Mouse (Mus musculus): Measurements from ENCODE around the gene Nup214. TPM values are rescaled to one million over a fixed set of nuclear protein-coding genes. Genes with fewer than 3 reads are reported as not detected.

Nup214 gene
- total RNA-seq (2021), result 10 to 100 TPM; 42.4 to 44.5 TPM

DNA sequence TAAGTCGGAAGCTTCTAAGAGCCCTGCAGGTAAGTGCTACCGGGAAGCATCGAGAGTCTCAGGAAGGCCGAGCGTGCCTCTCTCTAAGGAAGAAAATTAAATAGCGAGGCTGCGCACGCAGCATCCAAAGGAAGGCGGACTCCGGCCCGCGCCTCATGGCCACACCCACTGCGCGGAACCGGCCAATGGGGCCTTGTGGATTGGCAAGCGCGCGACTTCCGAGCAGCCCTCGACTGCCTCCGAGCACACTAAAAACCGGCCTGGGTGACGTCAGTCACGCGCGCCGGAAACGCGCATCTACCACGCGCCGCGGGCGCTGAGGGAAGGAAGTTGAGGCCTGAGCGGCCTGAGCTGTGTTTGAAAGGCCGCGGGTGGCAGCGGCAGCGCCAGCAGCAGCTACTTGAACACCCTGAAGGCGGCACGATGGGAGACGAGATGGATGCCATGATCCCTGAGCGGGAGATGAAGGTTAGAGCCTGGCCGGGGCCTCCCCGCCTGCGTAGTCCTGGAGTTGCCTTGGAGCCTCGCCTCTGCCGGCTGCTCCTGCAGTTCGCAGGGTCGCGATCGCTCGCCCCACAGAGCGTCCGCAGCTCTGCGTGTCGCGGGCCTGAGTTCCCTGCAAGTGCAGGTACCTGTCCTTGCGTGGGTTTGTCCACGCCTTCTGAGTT, at the start of gene Nup214:
Gene Nup214, plus strand, starts transcription at position 296 of the 668 bp plus-strand sequence.
- intact Hi-C loops (cut with DNase I), result no loop called here
- peak; percentile 99 to 100 for DNase-seq

DNA sequence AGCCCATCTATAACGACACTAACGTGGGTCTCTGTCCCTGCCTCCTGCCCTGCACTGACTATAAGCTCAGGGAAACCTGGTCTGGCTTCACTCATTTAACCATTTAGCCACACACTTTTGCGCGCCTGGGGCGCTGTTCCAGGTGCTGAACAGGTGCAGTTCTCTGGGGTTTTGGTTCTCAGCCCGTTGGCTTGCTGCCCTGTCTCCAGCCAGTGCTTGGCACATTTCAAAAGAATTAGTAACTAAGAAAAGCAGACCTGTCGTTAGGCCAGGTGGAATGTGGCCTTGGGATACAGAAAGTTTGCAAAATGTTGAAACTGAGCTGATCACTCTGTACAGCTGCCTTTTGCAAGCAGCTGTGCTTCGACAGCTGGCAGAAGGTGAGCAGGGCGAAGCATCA, 49.4 kb upstream of the Nup214 start:
- peak in 1 of 2 experiments; percentile 31 for DNase-seq
- intact Hi-C loops (cut with DNase I), result no loop called here

DNA sequence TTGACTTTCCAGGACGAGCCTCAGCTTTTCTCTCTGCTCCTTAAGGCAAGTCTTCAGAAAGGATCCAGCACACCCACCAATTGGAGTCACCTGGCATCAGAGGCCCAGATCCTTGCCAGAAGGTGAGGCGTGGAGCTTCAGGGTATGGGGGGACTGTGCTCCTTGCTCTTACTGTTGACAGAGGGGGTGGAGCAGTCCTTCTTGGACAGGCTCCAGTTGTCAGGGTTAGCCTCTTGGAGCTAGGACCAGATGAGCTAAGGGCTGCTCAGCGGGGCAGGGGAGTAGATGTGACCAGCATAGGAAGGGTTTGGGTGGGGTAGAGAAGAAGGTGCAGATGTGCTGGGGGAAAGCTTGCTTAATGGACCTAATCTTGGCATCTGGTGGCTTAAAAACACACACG, 48.3 kb upstream of the Nup214 start:
- DNase-seq, result no peak
- intact Hi-C loops (cut with DNase I), result no loop called here

DNA sequence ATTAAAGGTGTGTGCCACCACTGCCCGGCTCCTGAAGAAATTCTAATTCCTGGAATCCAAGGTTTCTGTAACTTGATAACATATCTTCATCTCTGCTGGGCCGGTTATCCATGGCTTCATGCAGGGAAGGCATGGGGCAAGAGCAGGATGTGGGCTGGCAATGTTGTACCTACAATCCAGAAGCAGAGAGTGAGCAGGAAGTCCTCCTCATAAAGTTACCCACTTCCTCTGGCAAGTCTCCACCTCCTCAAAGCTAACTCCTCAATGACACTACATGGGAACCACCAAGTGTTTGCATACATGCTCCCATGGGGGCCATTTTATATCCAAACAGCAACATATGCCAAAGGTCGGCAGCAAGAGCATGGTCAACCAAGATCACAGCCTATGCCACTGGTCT, 44.6 kb upstream of the Nup214 start:
- intact Hi-C loops (cut with DNase I), result no loop called here

DNA sequence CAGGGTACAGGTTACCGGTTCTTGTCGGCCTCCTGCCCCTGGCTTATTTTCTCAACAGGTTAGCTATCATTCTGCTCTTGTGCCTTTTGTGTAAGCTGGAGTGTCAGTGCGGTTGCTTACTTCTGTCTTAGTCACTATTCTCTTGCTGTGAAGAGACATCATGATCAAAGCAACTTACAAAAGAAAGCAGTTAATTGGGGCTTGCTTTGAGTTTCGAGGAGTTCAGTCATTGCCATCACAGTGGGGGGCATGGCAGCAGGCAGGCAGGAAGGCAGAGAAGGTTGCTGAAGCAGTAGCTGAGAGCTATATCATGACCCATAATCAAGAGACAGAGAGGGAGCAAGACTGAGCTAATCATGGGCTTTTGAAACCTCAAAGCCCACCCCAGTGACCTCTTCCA, 39.7 kb upstream of the Nup214 start:
- intact Hi-C loops (cut with DNase I), result no loop called here
- no peak for DNase-seq

More for the DNA sequence above, 44.6 kb upstream of the Nup214 start:
- no peak for DNase-seq

DNA sequence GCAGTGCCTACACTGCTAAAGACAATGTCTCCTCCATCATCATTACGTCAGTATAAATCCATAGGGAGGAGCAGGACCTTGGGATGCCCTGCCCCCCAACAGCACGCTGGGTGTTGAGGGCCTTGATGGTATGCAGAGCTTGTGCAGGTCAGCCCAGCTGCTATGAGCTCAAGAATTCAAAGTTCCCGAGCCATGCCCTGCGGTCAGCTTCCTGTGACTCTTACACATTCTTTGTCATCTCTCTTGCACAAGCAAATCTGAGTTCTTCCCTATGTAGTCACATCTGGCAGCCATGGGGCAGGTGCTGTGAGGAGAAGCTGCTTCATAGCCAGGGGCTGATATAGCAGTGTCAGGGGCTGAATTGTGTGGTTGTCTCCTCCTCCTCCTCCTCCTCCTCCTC, 39.2 kb upstream of the Nup214 start:
- DNase-seq, result no peak
- intact Hi-C loops (cut with DNase I), result no loop called here

DNA sequence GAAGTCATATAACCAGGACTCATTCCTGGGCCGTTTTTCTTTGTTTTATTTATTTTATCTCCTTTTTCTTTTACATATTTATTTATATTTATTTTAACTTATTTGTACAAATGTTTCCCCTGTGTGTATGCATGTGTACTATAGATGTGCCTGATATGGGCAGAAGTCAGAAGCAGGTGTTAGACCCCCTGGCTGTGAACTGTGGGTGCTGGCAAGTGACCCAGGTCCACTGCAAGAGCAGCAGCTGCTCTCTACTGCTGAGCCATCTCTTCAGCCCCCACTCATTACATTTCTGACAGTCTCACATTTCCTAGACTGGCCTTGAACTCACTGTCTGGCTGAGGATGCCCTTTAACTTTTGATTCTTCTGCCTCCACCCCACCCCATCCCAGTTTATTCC, 35.9 kb upstream of the Nup214 start:
- intact Hi-C loops (cut with DNase I), result no loop called here
- DNase-seq, result no peak

DNA sequence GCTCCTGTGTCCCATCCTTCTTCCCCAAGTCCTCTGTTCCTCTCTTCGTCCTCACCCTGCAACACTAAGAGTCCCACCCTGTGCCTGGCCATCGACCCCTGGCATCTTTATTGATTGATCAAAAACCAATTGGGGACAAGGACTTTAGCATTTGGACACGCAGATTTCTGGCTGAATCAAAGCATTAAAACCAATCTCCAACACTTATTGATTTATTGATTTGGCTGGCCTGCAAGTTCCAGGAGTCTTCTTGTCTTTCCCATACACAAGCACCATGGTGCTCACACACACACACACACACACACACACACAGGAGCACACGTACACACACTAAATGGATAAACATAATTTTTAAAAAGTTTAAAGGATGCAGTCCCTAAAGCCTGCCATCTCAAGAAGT, 31.2 kb upstream of the Nup214 start:
- DNase-seq, result no peak
- intact Hi-C loops (cut with DNase I), result no loop called here

DNA sequence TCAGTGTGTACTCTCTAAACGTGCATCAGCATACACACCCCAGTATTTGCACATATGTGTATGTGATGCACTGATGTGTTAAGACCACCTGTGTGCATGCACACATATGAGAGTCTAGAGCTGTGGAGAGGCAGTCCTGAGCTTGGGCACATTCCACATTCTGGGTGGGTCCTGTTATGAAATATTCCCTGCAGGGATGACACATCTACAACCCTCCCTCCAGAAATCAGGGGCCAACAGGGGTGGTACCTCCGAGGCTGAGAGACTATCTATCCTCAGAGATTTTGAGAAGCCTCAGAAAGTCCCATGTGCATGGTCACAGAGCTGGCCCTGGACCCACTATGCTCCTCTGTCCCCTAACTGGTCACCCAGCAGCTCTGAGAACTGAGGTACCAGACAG, 28.7 kb upstream of the Nup214 start:
- no peak for DNase-seq

DNA sequence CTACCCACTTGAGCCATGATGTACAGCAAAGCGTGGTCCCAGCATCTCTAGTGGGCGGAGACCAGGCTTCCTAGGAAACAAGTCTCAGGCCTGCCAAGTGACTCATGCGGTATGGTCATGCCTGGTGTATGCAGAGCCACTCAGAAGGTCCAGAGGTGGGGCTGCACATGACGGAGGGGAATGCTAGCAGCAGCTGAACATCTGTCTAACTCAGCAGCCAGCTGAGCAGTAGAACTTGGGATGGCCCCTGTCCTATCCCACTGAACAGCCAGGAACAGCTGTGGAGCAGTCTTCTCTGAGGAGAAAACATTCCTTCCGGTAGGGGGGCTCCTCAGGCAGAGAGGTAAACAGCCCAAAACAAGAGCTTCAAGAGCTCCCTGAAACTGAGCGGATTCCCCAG, 25.8 kb upstream of the Nup214 start:
- peak; percentile 71 to 74 for DNase-seq
- intact Hi-C loops (cut with DNase I), result no loop called here

More for the DNA sequence above, 28.7 kb upstream of the Nup214 start:
- intact Hi-C loops (cut with DNase I), result no loop called here

DNA sequence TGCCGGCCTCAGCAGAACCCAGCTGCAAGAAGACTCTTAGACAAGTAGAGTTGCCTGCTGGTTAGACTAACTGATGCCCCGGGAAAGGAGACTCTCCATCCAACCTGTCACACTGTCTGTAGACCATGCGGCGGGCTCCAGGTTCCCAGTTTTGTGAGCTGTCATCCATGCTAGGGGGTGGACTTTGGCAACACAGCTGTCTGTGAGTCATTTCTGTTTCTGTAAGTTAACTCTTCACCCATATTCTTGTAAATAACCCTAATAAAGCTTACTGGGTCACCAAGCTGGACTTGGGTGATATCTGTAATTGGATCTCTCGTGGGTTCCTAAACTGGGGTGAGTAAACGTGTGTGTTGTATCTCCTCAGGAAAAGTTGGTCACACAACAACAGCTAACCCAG, 25.4 kb upstream of the Nup214 start:
- intact Hi-C loops (cut with DNase I), result no loop called here
- DNase-seq, result peak in 1 of 2 experiments; percentile 23

DNA sequence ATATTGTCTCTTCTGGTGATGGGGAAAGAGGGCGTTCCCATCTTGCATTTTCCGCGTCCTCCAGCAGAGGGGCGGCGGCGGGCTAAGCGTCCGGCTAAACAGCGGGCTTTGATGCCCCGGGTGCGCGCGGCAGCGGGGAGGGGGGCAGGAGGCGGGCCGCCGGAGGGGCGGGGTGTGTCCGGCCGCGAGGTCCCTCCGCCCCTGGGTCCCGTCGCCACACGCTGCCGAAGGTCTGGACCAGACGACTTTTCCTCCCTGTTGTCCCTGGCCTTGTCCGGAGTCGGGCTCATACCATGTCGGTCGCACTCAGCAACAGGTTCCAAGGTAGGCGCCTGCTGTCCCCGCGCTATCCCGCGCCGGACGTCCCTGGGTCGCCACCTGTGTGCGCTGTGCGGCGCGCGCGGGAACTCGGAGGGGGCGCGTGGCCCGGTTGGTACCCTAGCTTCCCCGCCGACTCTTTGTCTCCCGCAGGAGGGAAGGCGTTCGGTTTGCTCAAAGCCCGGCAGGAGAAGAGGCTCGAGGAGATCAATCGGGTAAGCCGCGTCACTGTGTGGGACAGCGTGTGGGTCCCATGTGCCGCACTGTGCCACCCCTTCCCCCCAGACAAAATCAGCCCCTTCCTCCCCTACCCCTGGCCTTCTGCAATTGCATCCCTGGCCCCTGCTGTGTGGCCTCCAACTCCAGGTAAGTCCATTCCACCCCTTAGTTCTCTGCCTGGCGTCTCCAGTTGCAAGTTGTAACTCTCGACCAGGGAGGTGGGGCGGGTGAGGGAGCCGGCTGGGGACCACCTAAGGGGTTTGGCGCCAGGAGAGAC, 24.0 kb upstream of the Nup214 start, which contains the start of gene Aif1l:
Gene Aif1l, plus strand, starts transcription at position 82 of the 814 bp plus-strand sequence.
- intact Hi-C loops (cut with DNase I), result no loop called here
- peak; percentile 70 to 78 for DNase-seq

DNA sequence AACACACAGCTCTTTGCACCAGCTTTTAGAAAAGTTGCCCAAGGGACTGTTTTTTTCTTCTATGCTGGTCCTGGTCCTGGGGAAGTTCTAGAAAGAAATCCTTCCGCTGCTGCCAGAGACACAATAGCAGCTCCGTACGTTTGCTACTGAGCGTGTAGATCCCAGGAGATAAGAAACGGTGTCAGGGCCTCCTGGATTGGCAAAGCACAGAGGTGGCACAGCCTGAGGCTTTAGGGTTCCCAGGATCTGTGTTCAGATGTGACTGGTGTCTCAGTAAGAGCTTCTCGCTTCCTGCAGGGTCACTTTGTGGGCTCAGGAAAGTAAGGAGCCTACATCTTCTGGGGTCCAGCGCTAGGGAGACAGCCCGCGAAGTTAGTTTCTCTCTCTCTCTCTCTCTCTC, 23.3 kb upstream of the Nup214 start:
- intact Hi-C loops (cut with DNase I), result no loop called here
- no peak for DNase-seq

DNA sequence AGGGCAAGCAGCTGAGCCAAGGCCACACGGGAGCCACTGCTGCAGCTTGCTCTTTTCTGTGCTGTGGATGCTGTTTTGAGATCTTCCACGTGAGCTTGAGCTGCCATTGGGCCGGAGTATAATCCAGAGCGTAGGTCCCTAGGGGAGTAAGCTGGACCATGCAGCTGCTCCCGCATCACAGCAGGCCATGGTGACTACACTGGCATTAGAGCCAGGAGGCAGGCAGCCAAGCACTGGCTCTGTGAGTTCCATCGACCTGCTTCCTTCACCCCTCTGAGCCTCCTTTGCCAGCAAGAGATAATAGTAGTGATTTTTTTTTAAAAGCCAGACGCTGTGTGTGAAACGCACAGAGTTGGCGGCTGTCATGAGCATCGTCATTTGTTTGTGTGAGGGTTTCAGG, 22.0 kb upstream of the Nup214 start:
- intact Hi-C loops (cut with DNase I), result no loop called here
- DNase-seq, result peak; percentile 44 to 45

DNA sequence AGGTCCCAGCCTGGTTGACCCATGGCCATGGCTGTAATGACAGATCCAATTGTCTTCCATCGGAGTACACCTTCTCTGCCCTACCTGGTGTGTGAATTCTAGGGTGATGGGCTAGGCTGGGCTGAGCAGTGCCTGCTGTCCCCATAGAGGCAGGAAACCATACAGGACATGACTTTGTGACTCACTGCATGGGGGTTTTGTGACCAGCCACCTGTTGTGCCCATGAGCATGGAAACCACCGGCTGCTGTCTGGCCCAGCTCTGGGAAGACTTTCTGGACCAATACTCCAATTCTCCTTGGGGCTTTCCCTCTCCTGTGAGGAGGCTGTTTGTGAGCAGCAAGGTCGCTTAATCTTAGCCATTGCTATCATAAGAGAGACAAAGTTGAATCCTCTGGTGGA, 21.5 kb upstream of the Nup214 start:
- intact Hi-C loops (cut with DNase I), result no loop called here
- no peak for DNase-seq

DNA sequence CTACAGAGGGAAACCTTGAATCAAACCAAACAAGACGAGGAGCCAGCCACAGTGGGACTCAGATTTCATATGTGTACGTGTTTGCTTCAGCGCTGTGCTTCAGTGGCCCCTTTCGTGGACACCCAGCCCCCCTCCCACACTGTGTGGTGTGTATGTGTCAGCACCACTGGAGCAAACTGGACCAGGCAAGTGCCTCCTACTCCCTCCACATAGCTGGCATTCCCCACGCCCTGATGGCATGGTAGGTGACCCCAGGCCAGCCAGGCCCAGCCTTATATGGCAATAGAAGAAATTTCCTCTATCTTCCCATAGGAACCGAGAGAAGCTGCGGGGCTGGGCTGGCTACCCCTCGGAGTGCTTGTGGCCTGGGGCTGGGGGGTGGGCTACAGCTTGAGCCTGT, 20.5 kb upstream of the Nup214 start:
- peak; percentile 12 to 29 for DNase-seq

DNA sequence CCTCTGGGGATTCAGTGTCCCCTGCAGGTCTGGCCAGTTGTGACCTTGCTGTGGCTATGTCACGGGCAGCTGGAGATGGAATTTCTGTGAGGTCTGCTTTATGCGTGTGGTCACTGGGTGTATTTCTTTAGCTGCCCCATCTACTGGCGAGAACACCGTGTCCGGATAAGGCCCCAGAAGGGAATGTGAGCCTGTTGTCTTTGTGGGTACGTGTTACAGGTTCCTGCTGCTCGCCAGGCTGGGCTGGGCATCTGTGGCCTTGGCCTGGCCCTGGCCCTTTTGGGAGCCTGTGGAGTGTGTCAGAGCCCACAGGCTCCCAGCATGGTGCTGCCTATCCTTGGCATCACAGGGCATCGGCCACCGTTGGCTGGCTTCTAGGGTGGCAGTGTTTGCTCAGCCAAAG, 19.5 kb upstream of the Nup214 start:
- intact Hi-C loops (cut with DNase I), result no loop called here
- DNase-seq, result peak; percentile 13 to 23

More for the DNA sequence above, 20.5 kb upstream of the Nup214 start:
- intact Hi-C loops (cut with DNase I), result no loop called here

DNA sequence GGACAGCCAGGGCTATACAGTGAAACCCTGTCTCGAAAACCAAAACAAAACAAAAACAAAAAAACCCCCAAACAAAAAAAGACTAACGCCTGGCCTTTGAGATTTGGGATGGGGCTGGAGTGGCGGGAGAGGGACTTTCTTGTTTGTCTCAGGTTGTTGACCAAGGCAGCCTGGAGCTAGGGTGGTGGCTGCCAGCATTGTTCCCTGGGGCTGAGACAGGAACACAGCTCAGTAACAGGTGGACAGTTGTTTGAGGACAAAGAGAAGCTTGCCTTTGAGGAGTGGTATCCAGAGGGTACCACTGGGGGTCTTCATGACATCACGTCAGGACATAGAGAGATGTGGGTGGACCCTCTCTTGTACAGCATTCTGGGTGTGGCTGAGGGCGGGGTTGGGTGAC, 18.6 kb upstream of the Nup214 start:
- no peak for DNase-seq
- intact Hi-C loops (cut with DNase I), result no loop called here

DNA sequence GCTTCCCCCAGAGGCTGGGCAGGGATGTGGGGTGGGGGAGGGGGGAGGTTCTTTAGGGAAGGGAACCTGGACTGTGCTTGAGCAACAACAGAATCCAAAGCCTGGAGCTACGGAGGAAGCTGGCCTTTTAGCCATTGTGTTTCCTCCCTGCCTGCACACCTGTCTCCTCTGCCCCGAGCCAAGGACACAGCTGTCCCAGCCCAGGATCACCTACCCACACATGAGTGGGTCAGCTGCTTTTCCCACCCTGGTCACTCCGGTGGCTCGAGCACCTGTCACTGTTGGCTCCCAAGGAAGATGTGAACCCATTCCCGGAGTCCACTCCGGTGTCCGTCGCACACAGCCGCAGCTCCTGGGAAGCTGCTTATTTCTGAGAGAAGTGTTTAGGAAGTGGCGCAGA, 17.0 kb upstream of the Nup214 start:
- intact Hi-C loops (cut with DNase I), result no loop called here
- no peak for DNase-seq

DNA sequence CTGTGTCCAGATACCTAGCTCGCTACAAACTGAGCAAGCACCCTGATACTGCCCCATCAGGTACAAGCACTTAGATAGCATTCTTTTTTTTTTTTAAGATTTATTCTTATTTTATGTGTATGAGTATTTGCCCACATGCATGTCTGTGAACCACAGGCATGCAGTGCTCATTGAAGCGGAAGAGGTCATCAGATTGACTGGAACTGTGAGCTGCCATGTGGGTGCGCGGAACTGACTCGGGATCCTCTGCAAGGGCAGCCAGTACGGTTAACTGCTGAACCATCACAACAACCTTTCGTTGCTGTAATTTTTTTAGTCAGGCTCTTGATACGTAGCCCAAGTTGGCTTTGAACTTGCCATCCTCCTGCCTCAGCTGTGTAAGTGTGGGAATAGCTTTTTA, 13.2 kb upstream of the Nup214 start:
- intact Hi-C loops (cut with DNase I), result no loop called here
- DNase-seq, result no peak

DNA sequence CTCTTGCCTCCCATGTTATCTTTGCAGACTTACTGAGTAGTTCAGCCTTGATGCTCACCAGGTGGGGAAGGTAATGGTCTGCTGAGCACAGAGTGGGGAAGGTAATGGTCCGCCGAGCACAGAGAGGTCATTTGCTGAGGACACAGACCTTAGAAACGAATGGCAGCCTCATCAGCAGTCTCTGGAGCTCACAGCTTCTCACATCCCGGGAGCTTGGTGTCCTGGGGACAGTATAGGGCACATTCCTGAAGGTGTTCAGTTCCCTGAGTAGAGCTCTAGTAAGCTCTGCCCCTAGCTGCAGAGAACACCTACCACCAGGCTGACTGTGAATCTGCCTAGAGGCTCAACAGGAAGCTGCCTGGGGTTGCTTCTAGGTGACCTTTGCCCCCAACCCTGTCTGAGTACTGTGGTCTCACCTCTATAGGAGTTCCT, 12.4 kb upstream of the Nup214 start:
- intact Hi-C loops (cut with DNase I), result no loop called here

More for the DNA sequence above, 12.4 kb upstream of the Nup214 start:
- DNase-seq, result no peak

Measured in heart, postnatal 10 days (tissue).